Mouse (Mus musculus) testis, adult 2 months (tissue): ENCODE data around the gene Zmynd10.

Experiments used
- CTCF ChIP-seq: fragments of 200-500 bp; IDR thresholded peaks from 2 replicates; pipeline ENCODE4 v1.5.1; 2012; ENCODE audit warnings: low read depth, mild to moderate bottlenecking, inconsistent platforms, low read length, moderate library complexity; ENCODE audit not compliant: control insufficient read depth, insufficient read depth, insufficient replicate concordance
- POLR2A ChIP-seq: fragments of 200-500 bp; IDR thresholded peaks from 2 replicates; pipeline ENCODE4 v1.6.1; 2012; ENCODE audit warnings: low read depth, mild to moderate bottlenecking, inconsistent platforms, low read length, moderate library complexity; ENCODE audit not compliant: control insufficient read depth

GRCm38 (mm10) chr9:107555701-107556100 is 8.6 kb downstream of the Zmynd10 start:
- TF ChIP-seq CTCF (no peak), POLR2A (no peak)
